Mouse (Mus musculus) G1E (cell line): ENCODE results near the gene Olfm1. TPM values are rescaled to one million over a fixed set of nuclear protein-coding genes. Genes with fewer than 3 reads are reported as not detected.

Source experiments
- ATAC-seq: 2 replicates; pipeline ENCODE4 v1.8.0; 2016; ENCODE audit warnings: mild to moderate bottlenecking; ENCODE audit not compliant: insufficient number of reproducible peaks, poor library complexity, low FRiP score, severe bottlenecking; ENCODE audit errors: extremely low read depth
- DNase-seq: peaks from one replicate; pipeline ENCODE4 v3.0.0; 2012; ENCODE audit warnings: low spot score
- H3K27me3 ChIP-seq: 2 replicates; pipeline ENCODE4 v1.6.1; 2012; ENCODE audit warnings: mild to moderate bottlenecking, low read length, inconsistent platforms; ENCODE audit not compliant: insufficient read depth
- H3K36me3 ChIP-seq: replicated peaks from 2 replicates; pipeline ENCODE3; 2012; ENCODE audit warnings: mild to moderate bottlenecking, inconsistent platforms
- H3K4me1 ChIP-seq: 2 replicates; pipeline ENCODE4 v1.6.1; 2012; ENCODE audit warnings: low read depth, low read length, inconsistent platforms, mixed read lengths; ENCODE audit not compliant: insufficient read depth
- H3K4me3 ChIP-seq: 2 replicates; pipeline ENCODE4 v1.5.1; 2012; ENCODE audit warnings: low read depth, mild to moderate bottlenecking, inconsistent platforms, low read length, moderate library complexity, mixed read lengths
- H3K9me3 ChIP-seq: replicated peaks from 2 replicates; pipeline ENCODE4 v1.6.1; 2012; ENCODE audit warnings: inconsistent platforms
- CTCF ChIP-seq: IDR thresholded peaks from 2 replicates; pipeline ENCODE4 v1.5.1; 2012; ENCODE audit warnings: low read depth, low read length, inconsistent platforms, mixed read lengths
- GATA1 ChIP-seq: IDR thresholded peaks from 2 replicates; pipeline ENCODE4 v1.6.1; 2012; ENCODE audit warnings: borderline replicate concordance, low read length, inconsistent platforms, mixed read lengths
- GATA2 ChIP-seq: IDR thresholded peaks from 2 replicates; pipeline ENCODE4 v1.6.1; 2012; ENCODE audit warnings: low read depth, low read length, inconsistent platforms, borderline replicate concordance
- POLR2AphosphoS5 ChIP-seq: IDR thresholded peaks from 2 replicates; pipeline ENCODE4 v1.6.1; 2012; ENCODE audit warnings: low read depth, low read length, inconsistent platforms; ENCODE audit not compliant: insufficient replicate concordance
- TAL1 ChIP-seq: conservative IDR thresholded peaks from 2 replicates; pipeline ENCODE4 v1.6.1; 2012; ENCODE audit warnings: low read depth, low read length, inconsistent platforms, mixed read lengths
- polyA plus RNA-seq: library from polyadenylated mRNA; stranded (reverse); fragments of >175 nt; gene quantifications from 2 replicates; pipeline ENCODE4 v1.2.3, GENCODE M21; 2012
- total RNA-seq, 2 experiments: library from RNA; stranded (forward) in 1 of 2; stranded (reverse) in 1 of 2; fragments of 200-1000 nt in 1 of 2; fragments of >200 nt in 1 of 2; fragmentation: Nextera tagmentation in 1 of 2; gene quantifications; 2 replicates each; pipeline ENCODE4 v1.2.3; 2014 to 2017

The Olfm1 gene
- total RNA-seq (2014; fragmentation: Nextera tagmentation) (not detected in 2 replicates), total RNA-seq (2017) (0.11 and 0.12 TPM in 2 replicates), polyA plus RNA-seq (0.04 and 0.08 TPM in 2 replicates)

DNA sequence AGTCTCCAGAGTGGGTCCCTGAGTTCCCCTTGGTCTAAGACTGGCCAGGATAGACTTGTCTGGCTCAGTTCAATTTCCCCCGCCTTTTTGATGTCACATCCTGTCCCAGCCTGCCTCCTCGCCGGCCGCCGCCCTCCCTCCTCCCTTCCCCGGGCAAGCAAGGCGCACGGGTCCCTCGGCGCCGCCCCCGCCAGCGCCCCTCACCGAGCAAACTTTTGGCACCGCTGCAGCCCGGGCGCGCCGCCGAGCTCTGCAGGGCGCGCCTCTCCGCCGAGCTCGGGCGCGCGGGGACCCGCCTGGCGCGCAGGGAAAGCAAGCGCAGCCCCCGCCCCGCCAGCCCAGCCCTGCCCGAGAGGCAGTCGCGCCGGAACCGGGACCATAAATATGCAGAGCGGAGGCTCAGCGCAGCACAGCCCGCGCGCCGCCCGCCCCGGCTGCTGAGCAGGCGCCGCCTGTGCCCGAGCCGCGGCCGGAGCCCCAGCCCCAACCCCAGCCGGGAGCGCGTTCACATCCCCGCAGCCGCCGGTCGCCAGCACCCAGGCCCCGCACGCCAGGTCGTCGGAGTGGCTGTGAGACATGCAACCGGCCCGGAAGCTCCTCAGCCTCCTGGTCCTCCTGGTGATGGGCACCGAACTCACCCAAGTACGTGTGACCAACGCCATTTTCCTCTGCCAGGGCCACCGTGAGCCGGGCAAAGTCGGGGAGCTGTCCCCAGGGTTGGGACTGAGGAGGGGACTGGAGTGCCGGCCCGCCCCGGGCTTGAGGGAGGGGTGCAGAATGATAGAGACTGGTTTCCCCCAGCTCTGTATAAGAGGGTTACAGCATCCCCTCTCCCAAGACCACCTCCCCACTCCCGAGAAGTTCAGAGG is at the start of gene Olfm1:
Gene Olfm1 (plus strand): TSS at position 172 of the 869 bp plus-strand sequence.
- ATAC-seq (no peak), DNase-seq (no peak)
- Histone ChIP-seq H3K9me3 (no peaks in the 10 kb centered on the region), H3K36me3 (no peaks in the 10 kb centered on the region), H3K4me3 (no peak within 1 kb of the TSS), H3K27me3 (peaks cover 49% of the 10 kb centered on the region), H3K4me1 (peaks cover 5% of the 10 kb centered on the region; the same call in 1 of the 2 replicates)
- no peak for TF ChIP-seq TAL1
- no peak for TF ChIP-seq CTCF
- TF ChIP-seq GATA2 = no peak
- TF ChIP-seq GATA1 = no peak
- no peak for TF ChIP-seq POLR2AphosphoS5

DNA sequence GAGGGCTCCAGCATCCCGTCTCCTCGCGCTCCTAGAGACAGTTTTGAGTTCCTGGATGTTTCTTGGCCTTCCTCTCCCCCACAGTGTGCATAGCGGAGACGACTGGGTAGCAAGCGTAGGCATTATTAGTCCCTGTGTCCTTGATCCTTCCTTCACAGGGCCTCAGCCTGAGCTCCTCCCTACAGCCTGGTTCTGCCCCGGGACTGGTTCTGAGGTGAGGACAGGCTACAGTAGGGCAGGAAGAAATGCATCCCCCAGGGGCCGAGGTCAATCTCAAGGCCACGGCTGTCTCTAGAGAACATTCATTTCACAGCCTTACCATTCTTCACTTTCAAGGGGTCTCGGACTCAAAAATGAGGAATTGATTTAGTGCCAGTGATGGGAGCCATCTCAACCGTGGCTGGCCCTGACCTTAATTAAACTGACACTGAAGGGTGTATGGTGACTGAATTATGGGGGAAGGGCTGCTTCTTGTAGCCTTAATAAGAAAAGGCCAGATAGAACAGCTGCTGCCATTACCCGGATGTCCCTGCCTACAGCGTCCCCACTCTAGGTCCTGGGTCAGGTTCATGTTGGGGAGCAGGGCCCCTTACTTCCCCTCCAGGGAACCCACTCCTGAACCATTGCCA is 49.3 kb upstream of the Olfm1 start:
- H3K4me3 ChIP-seq = no peak overlapping the region
- no peak for TF ChIP-seq GATA2
- no peak for TF ChIP-seq TAL1
- TF ChIP-seq POLR2AphosphoS5 = no peak
- no peak for TF ChIP-seq GATA1
- TF ChIP-seq CTCF = no peak
- no peaks in the 10 kb centered on the region for H3K36me3 ChIP-seq
- DNase-seq (no peak), ATAC-seq (no peak)
- peaks cover 4% of the 10 kb centered on the region for H3K9me3 ChIP-seq
- peaks cover 95% of the 10 kb centered on the region for H3K4me1 ChIP-seq
- H3K27me3 ChIP-seq = peaks cover 9% of the 10 kb centered on the region

DNA sequence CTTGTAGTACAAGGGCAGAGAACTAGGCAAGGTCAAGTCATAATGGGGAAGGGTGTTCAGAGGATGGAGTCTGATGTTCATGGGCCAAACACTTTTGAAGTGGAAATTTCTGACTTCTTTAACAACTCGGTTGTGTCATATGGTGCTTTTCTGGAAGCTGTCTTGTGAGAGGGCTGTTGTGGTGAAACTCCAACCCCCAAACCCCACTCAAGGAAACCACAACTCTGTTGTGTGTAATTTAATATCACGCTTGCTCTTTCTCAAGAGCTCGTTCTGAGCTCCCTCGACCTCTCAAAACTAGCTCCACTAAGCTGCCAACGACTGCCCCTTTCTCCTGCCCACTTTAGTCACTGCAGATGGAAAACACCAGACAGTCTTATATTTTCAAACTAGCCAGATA is 47.1 kb upstream of the Olfm1 start:
- Histone ChIP-seq H3K36me3 (no peaks in the 10 kb centered on the region), H3K9me3 (no peaks in the 10 kb centered on the region), H3K4me3 (no peak overlapping the region), H3K4me1 (peaks cover 97% of the 10 kb centered on the region), H3K27me3 (peaks cover 17% of the 10 kb centered on the region)
- no peak for ATAC-seq
- DNase-seq = no peak
- TF ChIP-seq POLR2AphosphoS5 (no peak), GATA2 (no peak), CTCF (no peak), TAL1 (no peak), GATA1 (no peak)

DNA sequence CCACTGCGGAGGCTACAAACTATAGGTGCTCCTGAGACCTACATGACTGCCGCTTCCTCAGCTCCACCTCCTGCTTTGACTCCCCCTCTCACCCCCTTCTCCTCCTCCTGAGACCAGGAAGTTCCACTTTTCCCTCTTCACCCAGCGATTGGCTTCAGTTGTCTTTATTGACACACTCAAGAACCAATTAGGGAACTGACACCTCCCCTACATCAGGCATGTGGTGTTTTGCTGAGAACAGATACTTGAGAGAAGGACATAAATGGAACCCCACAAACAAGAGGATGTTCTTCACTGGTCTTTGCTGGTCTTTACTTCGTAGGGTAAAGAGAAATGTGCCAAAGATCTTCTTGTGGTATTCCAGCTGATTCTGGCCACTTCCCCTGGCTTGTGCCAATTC is 46.6 kb upstream of the Olfm1 start:
- no peak for TF ChIP-seq GATA1
- Histone ChIP-seq H3K36me3 (no peaks in the 10 kb centered on the region), H3K9me3 (no peaks in the 10 kb centered on the region), H3K4me3 (no peak overlapping the region), H3K27me3 (peaks cover 17% of the 10 kb centered on the region), H3K4me1 (peaks cover 96% of the 10 kb centered on the region)
- ATAC-seq = no peak
- peak; percentile 52 for DNase-seq

DNA sequence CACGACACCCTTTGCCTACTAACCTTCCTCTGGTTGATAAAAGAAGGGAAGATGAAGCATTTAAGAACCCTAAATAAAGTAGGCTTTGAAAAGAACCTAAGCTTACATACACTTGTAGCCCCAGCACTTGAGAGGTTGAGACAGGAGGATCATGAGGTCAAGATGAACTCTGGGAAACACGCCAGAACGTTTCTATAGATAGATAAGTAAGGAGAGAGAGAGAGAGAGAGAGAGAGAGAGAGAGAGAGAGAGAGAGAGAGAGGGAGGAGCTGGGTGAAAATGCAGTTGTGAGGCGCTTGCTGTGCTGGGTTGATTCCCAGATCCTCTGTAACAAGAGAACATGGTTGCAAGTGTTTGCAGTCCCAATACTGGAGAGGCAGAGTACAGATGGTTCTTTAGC is 46.1 kb upstream of the Olfm1 start:
- Histone ChIP-seq H3K4me1 (peaks cover 96% of the 10 kb centered on the region), H3K27me3 (peaks cover 17% of the 10 kb centered on the region), H3K4me3 (no peak overlapping the region), H3K36me3 (no peaks in the 10 kb centered on the region), H3K9me3 (no peaks in the 10 kb centered on the region)
- no peak for TF ChIP-seq CTCF
- TF ChIP-seq GATA1 = no peak
- no peak for TF ChIP-seq POLR2AphosphoS5
- TF ChIP-seq TAL1 = no peak
- TF ChIP-seq GATA2 = no peak
- no peak for ATAC-seq
- no peak for DNase-seq

DNA sequence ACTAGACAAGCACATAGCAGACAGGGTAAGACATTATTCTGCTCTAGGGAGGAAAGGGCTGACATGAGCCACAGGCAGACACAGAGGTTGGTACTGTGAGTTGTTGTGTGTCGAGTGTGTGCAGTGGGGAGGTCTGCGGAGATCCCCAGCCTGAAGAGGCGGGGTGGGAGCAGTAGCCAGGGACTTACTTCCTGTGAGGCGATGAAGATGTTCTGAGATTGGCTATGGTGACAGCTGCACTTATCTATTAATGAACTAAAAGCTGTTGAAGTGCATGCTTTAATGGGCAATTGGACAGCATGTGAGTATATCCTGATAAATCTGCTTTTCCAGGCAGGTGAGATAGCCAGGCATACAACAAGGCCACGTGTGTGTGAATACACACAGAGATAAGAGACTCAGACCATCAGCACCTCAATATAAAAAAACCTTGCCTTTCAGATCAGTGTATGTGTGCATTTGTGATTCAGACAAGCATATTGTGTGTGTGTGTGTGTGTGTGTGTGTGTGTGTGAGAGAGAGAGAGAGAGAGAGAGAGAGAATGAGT is 45.5 kb upstream of the Olfm1 start:
- Histone ChIP-seq H3K36me3 (no peaks in the 10 kb centered on the region), H3K9me3 (no peaks in the 10 kb centered on the region), H3K4me1 (peaks cover 92% of the 10 kb centered on the region), H3K27me3 (peaks cover 17% of the 10 kb centered on the region), H3K4me3 (peak overlapping the region; percentile 21; the same call in 1 of the 2 replicates)
- ATAC-seq (peak; percentile 58), DNase-seq (peak; percentile 32)
- TF ChIP-seq TAL1 (peak; percentile 77), GATA1 (no peak)
